Mouse (Mus musculus) forebrain, embryonic 10.5 days (tissue): ENCODE results near the gene Retnlg. TPM values are rescaled to one million over a fixed set of nuclear protein-coding genes. Genes with fewer than 3 reads are reported as not detected.
"Not testable (repeated sequence)": the region's sequence is repeated elsewhere in the genome, so short reads cannot be mapped to it uniquely, and the experiment has no call there.

Source experiments
- DNase-seq: peaks from one replicate; pipeline ENCODE4 v3.0.0-alpha.2; 2017; ENCODE audit warnings: low spot score; ENCODE audit errors: extremely low spot score
- H3K27ac ChIP-seq: fragments of 300-500 bp; sonication (generic); 2 replicates; pipeline ENCODE4 v1.5.1; 2016; ENCODE audit warnings: mild to moderate bottlenecking
- H3K27me3 ChIP-seq: fragments of 300-500 bp; sonication (generic); 2 replicates; pipeline ENCODE4 v1.6.1; 2016; ENCODE audit warnings: mild to moderate bottlenecking; ENCODE audit not compliant: poor library complexity, severe bottlenecking
- H3K36me3 ChIP-seq: fragments of 300-500 bp; sonication (generic); replicated peaks from 2 replicates; pipeline ENCODE4 v1.6.1; 2016; ENCODE audit warnings: mild to moderate bottlenecking, moderate library complexity
- H3K4me1 ChIP-seq: fragments of 300-500 bp; sonication (generic); 2 replicates; pipeline ENCODE4 v1.6.1; 2016
- H3K4me3 ChIP-seq: fragments of 300-500 bp; sonication (generic); 2 replicates; pipeline ENCODE4 v1.5.1; 2016; ENCODE audit warnings: mild to moderate bottlenecking, moderate library complexity
- H3K9me3 ChIP-seq: fragments of 300-500 bp; sonication (generic); 2 replicates; pipeline ENCODE4 v1.6.1; 2016; ENCODE audit warnings: mild to moderate bottlenecking, moderate library complexity
- WGBS: fragments of 180-500 bp; shearing (Covaris S2); methylation state at CpG from one replicate; pipeline ENCODE4 v1.1.7; 2016; 5-methylcytosine and 5-hydroxymethylcytosine counted together
- polyA plus RNA-seq: library from polyadenylated mRNA; unstranded; fragments of >200 nt; fragmentation: Nextera tagmentation; extraction: Ambion mirVana; gene quantifications from 2 replicates; pipeline ENCODE4 v1.2.1, GENCODE M21; 2016

The Retnlg gene
- not detected in 2 replicates for polyA plus RNA-seq

GRCm38 (mm10) chr16:48872321-48872720 lies at the start of gene Retnlg:
Gene Retnlg, plus strand, starts transcription at chr16:48872621.
- no peaks in the 10 kb centered on the region for H3K27me3 ChIP-seq
- H3K4me3 ChIP-seq: no peak within 1 kb of the TSS
- DNase-seq: no peak
- no peaks in the 10 kb centered on the region for H3K9me3 ChIP-seq
- H3K36me3 ChIP-seq: no peaks in the 10 kb centered on the region
- WGBS: 88% methylated on average over 4 of the region's 4 CpGs
- no peaks in the 10 kb centered on the region for H3K4me1 ChIP-seq
- no peak within 1 kb of the TSS for H3K27ac ChIP-seq

DNA sequence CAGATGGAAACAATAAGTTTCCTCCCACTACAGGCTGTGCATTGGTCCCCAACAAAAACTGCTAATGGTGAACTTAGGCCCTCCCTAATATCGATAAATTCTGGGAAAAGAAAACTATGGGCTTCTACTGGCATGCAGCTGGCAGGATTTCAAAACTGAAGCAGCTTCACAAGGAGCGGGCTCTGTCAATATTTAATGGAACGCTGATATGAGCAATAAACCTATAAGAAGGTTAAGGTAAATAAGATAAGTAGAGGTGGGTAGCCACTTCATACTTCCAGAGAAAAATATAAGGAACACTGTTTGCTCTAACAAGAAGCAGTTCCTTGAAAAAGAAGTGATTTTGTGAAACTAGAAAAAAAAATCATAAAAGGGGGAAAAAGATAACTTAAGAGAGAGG lies 45.9 kb upstream of the Retnlg start:
- no peaks in the 10 kb centered on the region for H3K4me1 ChIP-seq
- H3K27me3 ChIP-seq: no peaks in the 10 kb centered on the region
- no peaks in the 10 kb centered on the region for H3K9me3 ChIP-seq
- H3K27ac ChIP-seq: no peak overlapping the region
- H3K4me3 ChIP-seq: no peak overlapping the region
- H3K36me3 ChIP-seq: no peaks in the 10 kb centered on the region
- no peak for DNase-seq
- WGBS: 90% methylated on average over 3 of the region's 3 CpGs

GRCm38 (mm10) chr16:48827625-48828024 lies 44.8 kb upstream of the Retnlg start:
- 68% methylated on average over 1 of the region's 1 CpGs for WGBS
- H3K4me1 ChIP-seq: no peaks in the 10 kb centered on the region
- no peak for DNase-seq

GRCm38 (mm10) chr16:48829060-48829459 lies 43.4 kb upstream of the Retnlg start:
- H3K27ac ChIP-seq: no peak overlapping the region
- DNase-seq: no peak
- no peaks in the 10 kb centered on the region for H3K9me3 ChIP-seq
- H3K36me3 ChIP-seq: no peaks in the 10 kb centered on the region
- 95% methylated on average over 4 of the region's 4 CpGs for WGBS
- H3K4me3 ChIP-seq: no peak overlapping the region
- no peaks in the 10 kb centered on the region for H3K4me1 ChIP-seq
- no peaks in the 10 kb centered on the region for H3K27me3 ChIP-seq

More at GRCm38 (mm10) chr16:48827625-48828024, 44.8 kb upstream of the Retnlg start:
- no peaks in the 10 kb centered on the region for H3K27me3 ChIP-seq
- no peaks in the 10 kb centered on the region for H3K36me3 ChIP-seq
- H3K4me3 ChIP-seq: no peak overlapping the region
- no peak overlapping the region for H3K27ac ChIP-seq
- no peaks in the 10 kb centered on the region for H3K9me3 ChIP-seq

GRCm38 (mm10) chr16:48832055-48832454 lies 40.4 kb upstream of the Retnlg start:
- no peaks in the 10 kb centered on the region for H3K36me3 ChIP-seq
- DNase-seq: no peak
- 90% methylated on average over 8 of the region's 8 CpGs for WGBS
- H3K27me3 ChIP-seq: no peaks in the 10 kb centered on the region
- H3K4me3 ChIP-seq: no peak overlapping the region
- H3K9me3 ChIP-seq: no peaks in the 10 kb centered on the region
- H3K4me1 ChIP-seq: no peaks in the 10 kb centered on the region
- H3K27ac ChIP-seq: no peak overlapping the region

GRCm38 (mm10) chr16:48833626-48834025 lies 38.8 kb upstream of the Retnlg start:
- not testable (repeated sequence) for H3K27me3 ChIP-seq, H3K9me3 ChIP-seq, H3K27ac ChIP-seq, H3K4me3 ChIP-seq, H3K36me3 ChIP-seq, H3K4me1 ChIP-seq, DNase-seq
- WGBS: 77% methylated on average over 1 of the region's 1 CpGs

GRCm38 (mm10) chr16:48842266-48842665 lies 30.2 kb upstream of the Retnlg start, which contains the start of gene Retnla:
Gene Retnla, plus strand, starts transcription at chr16:48842551.
- DNase-seq: no peak
- H3K27me3 ChIP-seq: no peaks in the 10 kb centered on the region
- H3K27ac ChIP-seq: no peak within 1 kb of the TSS
- H3K9me3 ChIP-seq: no peaks in the 10 kb centered on the region
- 91% methylated on average over 3 of the region's 3 CpGs for WGBS
- no peak within 1 kb of the TSS for H3K4me3 ChIP-seq
- H3K4me1 ChIP-seq: no peaks in the 10 kb centered on the region
- H3K36me3 ChIP-seq: no peaks in the 10 kb centered on the region

DNA sequence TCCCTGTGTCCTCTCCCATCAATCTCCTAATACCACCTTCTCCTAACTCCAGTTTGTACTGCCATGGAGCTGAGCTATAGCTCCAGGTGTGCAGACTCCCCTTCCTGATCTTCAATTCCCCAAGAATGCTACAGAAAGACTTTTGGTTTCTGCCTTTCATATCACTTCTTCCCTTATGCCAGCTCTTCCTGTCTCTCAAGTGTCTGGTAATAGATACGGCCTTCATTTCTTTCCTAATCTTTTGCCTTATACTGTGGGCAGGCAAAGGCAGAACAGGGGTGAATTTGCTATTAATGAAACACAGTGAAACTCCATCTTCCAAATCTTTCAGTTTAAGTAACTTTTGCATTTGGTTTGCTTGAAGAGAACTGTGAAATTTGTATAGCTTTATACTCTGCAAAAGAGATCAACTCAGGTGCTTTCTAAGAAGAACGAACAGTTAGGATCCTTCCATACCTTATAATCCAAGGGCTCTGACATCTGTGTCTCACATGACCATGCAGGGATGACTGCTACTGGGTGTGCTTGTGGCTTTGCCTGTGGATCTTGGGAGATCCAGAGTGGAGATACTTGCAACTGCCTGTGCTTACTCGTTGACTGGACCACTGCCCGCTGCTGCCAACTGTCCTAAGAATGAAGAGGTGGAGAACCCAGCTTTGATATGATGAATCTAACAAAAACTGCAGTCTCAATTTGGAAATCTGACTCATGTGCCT lies 28.6 kb upstream of the Retnlg start:
- Histone ChIP-seq H3K9me3 (no peaks in the 10 kb centered on the region), H3K27me3 (no peaks in the 10 kb centered on the region), H3K4me1 (no peaks in the 10 kb centered on the region), H3K4me3 (no peak overlapping the region), H3K27ac (no peak overlapping the region), H3K36me3 (no peaks in the 10 kb centered on the region)
- DNase-seq: no peak
- 90% methylated on average over 4 of the region's 4 CpGs for WGBS

- not testable (repeated sequence) for H3K4me3 ChIP-seq, H3K9me3 ChIP-seq, DNase-seq, H3K36me3 ChIP-seq, H3K27me3 ChIP-seq, H3K27ac ChIP-seq, H3K4me1 ChIP-seq
- WGBS: 92% methylated on average over 1 of the region's 1 CpGs
Measured at GRCm38 (mm10) chr16:48865004-48865403, 7.4 kb upstream of the Retnlg start.

DNA sequence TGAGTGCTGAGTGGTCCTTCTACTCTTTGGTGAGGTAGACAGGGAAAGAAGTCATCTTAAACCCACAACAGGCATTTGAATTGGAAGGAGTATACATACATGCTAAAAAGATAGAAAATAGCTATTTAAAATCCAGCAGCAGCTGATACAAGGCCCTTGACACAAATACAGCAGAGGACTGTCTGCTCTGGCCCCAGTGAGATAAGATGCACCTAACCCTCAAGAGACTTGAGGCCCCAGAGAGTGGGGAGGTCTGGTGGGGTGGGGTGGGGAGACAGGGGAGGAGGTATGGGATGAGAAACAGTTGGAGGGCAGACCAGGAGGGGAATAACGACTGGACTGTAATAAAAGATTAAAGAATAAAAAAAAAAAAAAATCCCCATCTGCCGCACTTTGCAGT lies 4.7 kb upstream of the Retnlg start:
- Histone ChIP-seq H3K4me3 (no peak overlapping the region), H3K27ac (no peak overlapping the region), H3K4me1 (no peaks in the 10 kb centered on the region), H3K36me3 (no peaks in the 10 kb centered on the region), H3K9me3 (no peaks in the 10 kb centered on the region), H3K27me3 (no peaks in the 10 kb centered on the region)
- no peak for DNase-seq
- 82% methylated on average over 2 of the region's 2 CpGs for WGBS

DNA sequence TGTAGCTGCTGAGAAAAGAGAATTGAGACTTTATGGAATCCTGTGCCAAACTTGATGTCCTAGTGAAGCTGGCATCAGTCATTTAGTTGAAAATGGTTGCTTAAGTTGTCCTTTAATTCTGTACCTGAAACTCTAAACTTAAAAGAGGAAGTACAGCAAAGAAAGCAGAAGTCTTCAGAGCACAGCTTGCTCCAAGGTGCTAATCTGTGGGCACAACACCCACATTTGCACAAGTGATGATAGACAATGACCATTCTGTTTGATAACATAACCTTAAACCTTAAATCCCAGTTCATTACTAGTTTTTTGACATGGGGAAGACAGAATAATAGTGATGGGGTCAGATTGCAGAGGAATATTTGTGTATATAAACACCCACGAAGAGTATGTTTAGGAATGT lies 3.8 kb upstream of the Retnlg start:
- 83% methylated on average over 1 of the region's 1 CpGs for WGBS
- Histone ChIP-seq H3K36me3 (no peaks in the 10 kb centered on the region), H3K4me3 (no peak overlapping the region), H3K27me3 (no peaks in the 10 kb centered on the region), H3K27ac (no peak overlapping the region), H3K9me3 (no peaks in the 10 kb centered on the region), H3K4me1 (no peaks in the 10 kb centered on the region)
- DNase-seq: no peak

GRCm38 (mm10) chr16:48869671-48870070 lies 2.8 kb upstream of the Retnlg start:
- WGBS: 75% methylated on average over 3 of the region's 3 CpGs
- H3K27ac ChIP-seq: no peak overlapping the region
- no peaks in the 10 kb centered on the region for H3K9me3 ChIP-seq
- H3K36me3 ChIP-seq: no peaks in the 10 kb centered on the region
- no peak overlapping the region for H3K4me3 ChIP-seq
- no peaks in the 10 kb centered on the region for H3K27me3 ChIP-seq
- DNase-seq: no peak
- no peaks in the 10 kb centered on the region for H3K4me1 ChIP-seq

DNA sequence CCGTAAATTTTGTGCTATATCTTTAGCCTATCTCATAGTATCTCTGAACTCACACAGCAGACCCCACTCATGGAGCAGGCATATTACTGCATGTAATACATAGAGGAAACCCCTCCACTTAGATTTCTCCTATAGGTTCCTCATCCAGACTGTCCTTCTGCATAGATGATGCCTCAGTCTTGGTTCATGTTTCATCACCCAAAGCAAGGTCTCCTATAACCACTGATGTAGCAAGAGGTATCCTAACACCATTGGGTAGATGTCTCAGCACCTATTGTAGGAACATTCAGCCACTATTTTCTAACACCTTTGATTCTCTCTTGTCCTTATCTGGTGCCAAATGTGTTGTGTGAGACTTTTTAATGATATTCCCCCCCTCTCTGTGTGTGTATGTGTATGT lies 667 bp upstream of the Retnlg start:
- Histone ChIP-seq H3K4me3 (no peak overlapping the region), H3K36me3 (no peaks in the 10 kb centered on the region), H3K27ac (no peak overlapping the region), H3K9me3 (no peaks in the 10 kb centered on the region), H3K27me3 (no peaks in the 10 kb centered on the region), H3K4me1 (no peaks in the 10 kb centered on the region)
- no peak for DNase-seq
- WGBS: 100% methylated on average over 1 of the region's 1 CpGs

GRCm38 (mm10) chr16:48890733-48891132 lies 18.3 kb downstream of the Retnlg start:
- WGBS: 73% methylated on average over 2 of the region's 2 CpGs
- Histone ChIP-seq H3K4me1 (no peaks in the 10 kb centered on the region), H3K36me3 (no peaks in the 10 kb centered on the region), H3K27ac (no peak overlapping the region), H3K4me3 (no peak overlapping the region), H3K9me3 (no peaks in the 10 kb centered on the region), H3K27me3 (no peaks in the 10 kb centered on the region)
- no peak for DNase-seq
